Mouse (Mus musculus): Measurements from ENCODE around the gene Hdhd5. TPM values are rescaled to one million over a fixed set of nuclear protein-coding genes. Genes with fewer than 3 reads are reported as not detected.

Hdhd5 gene
- 15.6 and 16.0 TPM in 2 replicates for polyA plus RNA-seq (2016; fragmentation: Nextera tagmentation; extraction: Ambion mirVana)

DNA sequence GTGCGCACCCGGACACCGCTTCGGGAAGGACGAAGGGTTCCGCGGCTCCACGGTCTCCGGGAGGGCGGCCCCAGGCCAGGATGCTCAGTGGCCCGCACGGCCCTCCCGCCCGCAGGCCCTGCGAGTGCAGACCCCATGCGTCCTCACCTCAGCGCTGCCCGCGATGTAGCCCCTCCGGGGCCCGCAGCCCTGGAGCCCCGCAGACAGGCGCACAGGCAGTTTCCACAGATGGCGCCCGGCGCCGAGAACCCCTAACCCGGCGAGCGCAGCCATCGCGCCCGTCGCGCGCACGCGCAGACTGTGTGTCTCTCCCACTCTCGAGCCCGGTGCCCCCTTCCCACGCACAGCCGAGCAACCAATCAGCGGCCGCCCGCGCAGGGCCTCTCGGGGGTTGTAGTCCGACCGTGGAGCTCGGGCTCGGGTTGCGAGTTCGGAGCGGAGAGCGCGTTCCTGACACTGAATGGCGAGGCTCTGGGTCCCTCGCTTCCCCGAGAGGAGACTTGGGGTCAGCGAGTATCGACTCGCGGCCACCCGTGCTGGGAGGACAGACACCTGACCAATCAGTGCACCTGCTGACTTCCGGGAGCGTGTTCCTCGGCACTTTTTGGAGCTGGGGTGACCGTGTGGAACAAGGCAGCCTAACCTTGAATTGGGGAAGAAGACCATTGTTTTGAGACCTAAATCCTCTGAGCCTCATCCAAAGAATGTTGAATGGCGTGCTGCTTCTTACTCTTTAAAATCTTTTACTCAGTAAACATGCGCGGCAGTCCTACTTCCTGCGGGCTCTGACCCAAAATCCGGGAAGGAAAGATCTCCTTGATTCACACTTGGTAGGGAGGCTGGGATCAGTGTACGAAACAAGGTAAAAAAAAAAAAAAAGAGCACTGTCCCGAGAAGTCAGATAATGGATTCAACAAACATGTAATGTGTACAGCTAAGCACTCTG, at the start of gene Hdhd5:
TSS of gene Hdhd5 (minus strand) at position 300 of the 946 bp plus-strand sequence.
- H3K9ac ChIP-seq, result peak within 1 kb of the TSS; percentile 85
- peak; percentile 95 for ATAC-seq
- H3K36me3 ChIP-seq, result 0 out of 2 replicates have a peak, but pooled peaks cover 3% of the 10 kb centered on the region
- peaks cover 36% of the 10 kb centered on the region for H3K4me1 ChIP-seq
- H3K4me3 ChIP-seq, result peak within 1 kb of the TSS; percentile 86
- H3K27ac ChIP-seq, result peak within 1 kb of the TSS; percentile 67
- under 1% methylated on average over 75 of the region's 75 CpGs for WGBS (ENCODE audit: insufficient replicate concordance)
- peak within 1 kb of the TSS; percentile 84 for H3K4me2 ChIP-seq
- H3K9me3 ChIP-seq (replicated peaks), result no peaks in the 10 kb centered on the region
- no peaks in the 10 kb centered on the region for H3K27me3 ChIP-seq (replicated peaks)

DNA sequence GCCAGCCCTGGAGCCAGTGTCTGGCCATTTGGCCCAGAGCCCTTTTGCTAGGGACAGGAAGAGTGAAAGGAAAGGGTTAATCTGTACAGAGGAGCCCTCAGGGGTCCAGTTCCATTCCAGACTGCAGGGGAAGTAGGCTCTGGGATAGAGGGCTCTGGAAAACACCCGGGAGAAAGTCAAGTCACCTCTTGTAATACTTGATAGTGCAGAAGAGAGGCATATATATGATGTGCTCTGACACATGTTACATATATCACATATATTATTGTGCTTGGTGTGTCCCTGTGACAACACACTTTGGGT, 49.5 kb upstream of the Hdhd5 start:
- WGBS (ENCODE audit: insufficient replicate concordance), result 3% methylated on average over 1 of the region's 1 CpGs
- H3K9ac ChIP-seq, result peak overlapping the region; percentile 65

DNA sequence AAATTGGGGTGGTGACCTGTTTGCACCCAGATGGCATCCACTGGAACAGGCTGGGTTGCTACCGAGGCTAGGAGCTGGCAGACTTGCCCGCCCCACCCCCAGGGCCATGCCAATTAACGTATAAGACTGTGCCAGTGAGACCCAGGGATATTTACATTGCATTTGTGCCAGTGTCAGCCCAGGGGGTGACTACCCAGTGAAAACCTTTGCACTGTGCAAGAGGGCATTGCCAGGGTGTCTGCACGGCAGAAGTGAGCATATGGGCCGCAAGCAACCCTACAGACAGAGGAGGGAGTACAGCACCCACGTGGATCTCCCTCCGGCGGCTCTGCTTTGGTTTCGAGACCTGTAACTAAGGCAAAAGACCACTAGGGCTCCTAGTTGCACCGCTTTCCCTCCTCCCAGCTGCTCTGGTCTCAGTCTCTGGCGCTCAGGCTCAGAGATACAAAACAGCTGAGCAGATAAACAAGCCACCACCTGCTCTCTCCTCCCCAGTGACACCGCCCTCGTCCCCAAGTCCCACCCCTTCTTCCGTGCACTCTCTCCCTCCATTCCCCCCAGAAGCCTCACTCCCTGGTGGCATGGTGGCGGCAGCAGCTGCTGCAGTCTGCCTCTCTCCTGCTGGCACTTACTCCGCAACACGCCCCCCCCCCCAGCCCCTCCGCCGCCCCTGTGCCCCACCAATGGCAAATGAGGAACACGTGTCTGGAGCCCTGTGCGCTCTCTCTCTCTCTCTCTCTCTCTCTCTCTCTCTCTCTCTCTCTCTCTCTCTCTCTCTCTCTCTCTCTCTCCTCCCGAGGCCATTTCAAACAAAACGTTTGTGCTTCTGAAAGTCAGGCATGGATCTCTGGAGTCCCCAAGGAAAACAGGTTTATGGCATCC, 49.0 kb upstream of the Hdhd5 start:
- WGBS (ENCODE audit: insufficient replicate concordance), result 2% methylated on average over 19 of the region's 23 CpGs
- H3K27ac ChIP-seq, result peak overlapping the region; percentile 82
- H3K9ac ChIP-seq, result peak overlapping the region; percentile 65
- no peaks in the 10 kb centered on the region for H3K9me3 ChIP-seq (replicated peaks)
- peak overlapping the region; percentile 87 for H3K4me2 ChIP-seq
- peak; percentile 98 for ATAC-seq
- peaks cover 13% of the 10 kb centered on the region for H3K27me3 ChIP-seq (replicated peaks)
- peaks cover 48% of the 10 kb centered on the region for H3K4me1 ChIP-seq
- H3K4me3 ChIP-seq, result peak overlapping the region; percentile 58
- no peaks in the 10 kb centered on the region for H3K36me3 ChIP-seq

More for the DNA sequence above, 49.5 kb upstream of the Hdhd5 start:
- H3K27ac ChIP-seq, result peak overlapping the region; percentile 82
- peak overlapping the region; percentile 58 for H3K4me3 ChIP-seq
- peaks cover 13% of the 10 kb centered on the region for H3K27me3 ChIP-seq (replicated peaks)
- ATAC-seq, result no peak
- H3K9me3 ChIP-seq (replicated peaks), result no peaks in the 10 kb centered on the region
- H3K36me3 ChIP-seq, result no peaks in the 10 kb centered on the region
- H3K4me1 ChIP-seq, result peaks cover 50% of the 10 kb centered on the region
- H3K4me2 ChIP-seq, result peak overlapping the region; percentile 87

DNA sequence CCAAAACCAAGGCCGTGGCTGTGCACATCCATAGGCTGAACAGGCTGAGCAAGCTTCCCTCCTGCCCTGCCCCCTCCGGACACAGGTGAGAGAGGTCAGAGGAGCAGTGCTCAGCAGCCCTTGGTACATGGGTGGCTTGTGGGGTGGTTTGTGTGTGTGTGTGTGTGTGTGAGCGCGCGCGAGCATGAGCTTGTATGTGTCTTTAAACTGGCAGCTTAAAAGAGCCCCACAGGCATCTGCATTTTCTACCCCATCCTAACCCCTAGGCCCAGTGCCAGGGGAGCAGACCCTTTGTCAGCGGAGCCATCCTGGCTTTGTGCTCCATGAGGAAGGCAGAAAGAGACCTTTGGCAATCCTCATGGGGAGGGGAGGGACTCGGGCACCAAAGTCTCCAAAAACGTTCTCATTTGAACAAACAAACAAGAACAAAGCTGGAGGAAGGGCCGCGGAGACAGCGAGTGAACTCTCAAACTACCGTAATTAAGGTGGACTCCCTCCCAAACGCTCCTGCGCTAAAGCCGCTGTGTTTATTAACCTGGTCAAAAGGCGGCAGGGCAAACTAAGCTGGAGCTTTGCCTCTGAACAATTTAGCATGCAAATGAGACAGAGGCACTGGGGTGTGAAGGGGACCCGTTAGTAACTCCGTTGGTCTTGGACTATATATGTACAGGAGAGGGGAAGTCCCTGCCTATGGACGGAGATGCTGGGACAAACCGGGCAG, 48.2 kb upstream of the Hdhd5 start:
- Histone ChIP-seq H3K27ac (peak overlapping the region; percentile 82), H3K9me3 (replicated peaks) (no peaks in the 10 kb centered on the region), H3K27me3 (replicated peaks) (peaks cover 13% of the 10 kb centered on the region), H3K4me2 (peak overlapping the region; percentile 87), H3K9ac (peak overlapping the region; percentile 65), H3K4me1 (peaks cover 48% of the 10 kb centered on the region), H3K4me3 (peak overlapping the region; percentile 58), H3K36me3 (no peaks in the 10 kb centered on the region)
- WGBS (ENCODE audit: insufficient replicate concordance), result 16% methylated on average over 21 of the region's 21 CpGs
- ATAC-seq, result no peak

DNA sequence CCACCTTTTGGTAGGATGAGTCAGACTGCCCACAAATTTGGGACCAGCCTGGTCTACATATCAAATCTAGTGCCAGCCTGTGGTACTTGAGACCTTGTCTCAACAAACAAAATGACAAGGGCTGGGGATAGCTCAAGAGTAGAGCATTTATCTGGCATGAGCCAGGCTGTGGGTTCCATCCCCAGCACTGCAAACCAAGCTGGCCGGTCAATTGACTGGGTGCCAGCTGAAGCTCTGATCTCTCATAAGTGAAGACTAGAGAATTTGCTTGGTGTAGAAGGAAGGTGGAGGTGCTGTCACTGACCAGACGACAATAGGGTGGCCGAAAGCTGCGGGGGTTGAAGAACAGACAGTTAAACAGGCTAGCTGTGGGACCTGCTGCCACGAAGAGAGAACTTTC, 47.4 kb upstream of the Hdhd5 start:
- no peaks in the 10 kb centered on the region for H3K36me3 ChIP-seq
- H3K4me3 ChIP-seq, result no peak overlapping the region
- H3K4me2 ChIP-seq, result 0 out of 2 replicates have a peak overlapping the region, but pooled peaks have one; percentile 87
- no peak overlapping the region for H3K27ac ChIP-seq
- H3K9ac ChIP-seq, result no peak overlapping the region
- H3K4me1 ChIP-seq, result peaks cover 48% of the 10 kb centered on the region
- no peak for ATAC-seq
- peaks cover 18% of the 10 kb centered on the region for H3K27me3 ChIP-seq (replicated peaks)
- 54% methylated on average over 5 of the region's 5 CpGs for WGBS (ENCODE audit: insufficient replicate concordance)
- H3K9me3 ChIP-seq (replicated peaks), result no peaks in the 10 kb centered on the region

DNA sequence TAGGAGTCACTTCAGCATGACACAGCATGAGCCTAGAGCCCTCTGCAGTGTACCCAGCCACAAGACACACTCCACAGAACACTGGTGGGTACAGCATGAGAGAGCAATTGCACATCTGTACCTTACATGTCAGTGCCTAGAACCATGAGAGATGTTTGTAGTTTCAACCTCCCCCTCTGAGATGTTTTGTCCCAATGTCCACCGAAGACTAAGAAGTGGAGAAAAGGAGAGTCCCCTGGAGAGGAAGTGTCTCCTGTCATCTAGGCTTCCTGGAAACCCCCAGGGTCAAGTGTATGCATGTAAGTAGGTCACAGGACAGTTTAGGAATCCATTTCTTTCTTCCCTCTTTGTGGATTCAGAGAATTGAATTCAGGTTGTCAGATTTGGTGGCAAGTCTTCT, 41.3 kb upstream of the Hdhd5 start:
- no peaks in the 10 kb centered on the region for H3K36me3 ChIP-seq
- H3K4me3 ChIP-seq, result no peak overlapping the region
- H3K9ac ChIP-seq, result no peak overlapping the region
- H3K4me2 ChIP-seq, result no peak overlapping the region
- no peak for ATAC-seq
- H3K9me3 ChIP-seq (replicated peaks), result no peaks in the 10 kb centered on the region
- H3K4me1 ChIP-seq, result peaks cover 27% of the 10 kb centered on the region
- H3K27ac ChIP-seq, result no peak overlapping the region
- 13% methylated on average over 1 of the region's 1 CpGs for WGBS (ENCODE audit: insufficient replicate concordance)
- H3K27me3 ChIP-seq (replicated peaks), result peaks cover 9% of the 10 kb centered on the region; the same call in 1 of the 2 replicates

DNA sequence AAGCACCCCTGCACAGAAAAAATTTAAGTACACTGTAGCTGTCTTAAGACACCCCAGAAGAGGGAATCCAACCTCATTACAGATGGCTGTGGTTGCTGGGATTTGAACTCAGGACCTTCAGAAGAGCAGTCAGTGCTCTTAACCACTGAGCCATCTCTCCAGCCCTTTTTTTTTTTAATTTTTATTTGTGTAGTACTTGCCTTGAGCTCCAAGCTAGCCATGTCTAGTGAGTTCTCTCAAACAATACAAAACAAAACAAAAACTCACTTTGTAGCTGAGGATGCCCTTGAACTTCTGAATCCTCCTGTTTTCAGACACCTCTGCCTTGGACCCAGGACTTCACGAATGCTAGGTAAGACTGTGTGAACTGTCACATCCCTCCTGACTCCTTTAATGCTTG, 37.1 kb upstream of the Hdhd5 start:
- ATAC-seq, result no peak
- H3K4me1 ChIP-seq, result peaks cover 19% of the 10 kb centered on the region
- 59% methylated on average over 1 of the region's 1 CpGs for WGBS (ENCODE audit: insufficient replicate concordance)
- H3K36me3 ChIP-seq, result no peaks in the 10 kb centered on the region
- H3K9me3 ChIP-seq (replicated peaks), result no peaks in the 10 kb centered on the region
- no peak overlapping the region for H3K4me2 ChIP-seq
- H3K27me3 ChIP-seq (replicated peaks), result 0 out of 2 replicates have a peak, but pooled peaks cover 4% of the 10 kb centered on the region
- no peak overlapping the region for H3K4me3 ChIP-seq
- 0 out of 2 replicates have a peak overlapping the region, but pooled peaks have one; percentile 7 for H3K9ac ChIP-seq
- H3K27ac ChIP-seq, result peak overlapping the region; percentile 41; the same call in 1 of the 2 replicates

DNA sequence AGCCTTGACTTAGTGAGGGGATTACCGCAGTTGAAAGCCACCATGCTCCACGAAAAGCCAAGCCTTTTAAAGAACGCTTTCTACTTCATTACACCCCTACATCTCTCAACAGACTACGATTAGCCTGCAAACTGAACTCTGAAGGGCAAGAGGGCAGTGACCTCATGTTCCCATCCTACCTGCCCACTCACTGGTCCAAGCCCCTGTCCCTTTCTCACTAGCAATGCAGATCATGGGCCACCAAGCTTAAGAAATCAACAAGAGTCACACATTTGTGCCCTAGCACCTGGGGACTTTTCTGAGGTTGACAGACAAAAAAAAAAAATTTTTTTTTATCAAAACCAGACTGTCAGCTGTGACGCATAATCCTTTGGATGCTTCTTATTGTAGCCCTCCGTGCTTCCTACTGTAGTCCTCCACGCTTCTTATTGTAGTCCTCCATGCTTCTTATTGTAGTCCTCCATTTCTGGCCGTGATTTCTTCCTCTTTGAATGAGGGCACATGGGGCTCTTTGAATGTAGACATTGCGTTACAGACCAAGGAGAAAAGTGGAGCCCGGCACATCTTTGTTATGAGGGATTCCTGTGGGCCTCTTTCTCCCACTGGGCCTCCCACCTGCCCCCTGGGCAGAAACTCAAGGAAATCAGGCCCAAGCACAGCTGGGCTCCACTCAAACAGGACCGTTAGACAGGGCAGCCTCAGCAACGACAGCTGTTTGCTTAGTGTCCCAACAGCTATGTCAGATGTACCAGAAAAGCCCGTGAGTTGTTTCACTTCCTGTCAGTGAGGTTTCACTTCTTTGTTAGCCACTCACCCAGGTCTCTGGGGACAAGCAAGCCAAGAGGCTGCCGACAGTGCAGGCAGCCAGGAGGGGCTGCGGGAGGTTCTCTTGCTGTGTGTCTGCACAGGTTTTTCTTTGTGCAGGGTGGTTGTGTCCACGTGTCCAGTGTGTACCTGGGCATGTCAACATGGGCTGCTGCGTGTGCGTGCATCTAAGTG, 36.1 kb upstream of the Hdhd5 start:
- 63% methylated on average over 18 of the region's 18 CpGs for WGBS (ENCODE audit: insufficient replicate concordance)
- Histone ChIP-seq H3K4me3 (no peak overlapping the region), H3K9ac (no peak overlapping the region), H3K9me3 (replicated peaks) (no peaks in the 10 kb centered on the region), H3K27me3 (replicated peaks) (0 out of 2 replicates have a peak, but pooled peaks cover 4% of the 10 kb centered on the region), H3K27ac (peak overlapping the region; percentile 17; the same call in 1 of the 2 replicates), H3K4me1 (peaks cover 19% of the 10 kb centered on the region), H3K4me2 (no peak overlapping the region), H3K36me3 (no peaks in the 10 kb centered on the region)
- no peak for ATAC-seq

DNA sequence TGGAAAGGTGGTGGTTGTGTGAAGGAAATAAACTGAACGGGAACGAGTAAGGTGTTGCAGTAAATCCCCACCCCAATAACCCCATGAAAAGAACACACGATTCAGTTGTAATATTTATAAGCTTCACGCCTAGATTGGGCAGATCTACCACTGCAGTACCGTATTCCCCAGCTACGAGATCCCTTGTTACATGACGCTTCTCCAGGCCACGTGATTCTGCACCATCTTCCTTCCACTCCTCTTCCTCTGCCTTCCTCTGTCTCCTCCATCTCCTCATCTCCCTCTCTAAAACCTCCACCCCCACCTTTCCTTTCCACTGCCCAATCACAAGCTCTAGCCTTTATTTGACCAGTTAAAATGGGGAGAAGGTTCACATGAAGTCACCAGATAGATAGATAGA, 25.5 kb upstream of the Hdhd5 start:
- Histone ChIP-seq H3K36me3 (no peaks in the 10 kb centered on the region), H3K9me3 (replicated peaks) (no peaks in the 10 kb centered on the region), H3K9ac (peak overlapping the region; percentile 35; the same call in 1 of the 2 replicates), H3K4me2 (peak overlapping the region; percentile 47), H3K4me3 (no peak overlapping the region), H3K4me1 (peaks cover 35% of the 10 kb centered on the region), H3K27ac (peak overlapping the region; percentile 72), H3K27me3 (replicated peaks) (no peaks in the 10 kb centered on the region)
- 64% methylated on average over 8 of the region's 8 CpGs for WGBS (ENCODE audit: insufficient replicate concordance)
- ATAC-seq, result peak; percentile 6; the same call in 1 of the 2 replicates

DNA sequence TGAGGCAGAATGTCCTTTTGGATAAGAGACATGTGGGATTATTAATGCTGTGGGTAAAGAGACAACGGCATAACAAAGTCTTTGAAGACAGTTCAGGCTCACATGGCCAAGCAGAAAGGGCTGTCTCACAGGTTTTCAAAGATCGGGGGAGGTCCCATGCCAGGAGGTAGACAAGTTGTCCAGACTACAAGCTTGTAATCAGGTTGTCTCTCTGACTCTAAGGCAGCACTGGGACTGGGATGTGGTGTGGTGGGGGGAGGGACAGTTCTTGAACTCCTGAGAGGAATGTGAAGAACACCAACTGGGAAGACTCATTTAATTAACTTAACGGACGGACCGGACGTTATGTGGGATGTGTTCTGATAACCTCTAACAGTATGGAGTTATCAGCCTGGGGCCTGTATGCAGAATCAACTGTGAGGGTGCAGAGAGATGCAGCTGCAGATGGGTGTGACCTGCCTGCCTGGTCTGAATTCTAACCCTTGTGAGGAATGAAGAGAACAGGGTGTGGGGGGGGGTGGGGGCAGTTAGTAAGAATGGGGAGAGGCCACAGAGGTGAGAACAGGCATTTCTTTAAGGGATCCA, 25.0 kb upstream of the Hdhd5 start:
- peak overlapping the region; percentile 80 for H3K27ac ChIP-seq
- H3K27me3 ChIP-seq (replicated peaks), result no peaks in the 10 kb centered on the region
- H3K4me1 ChIP-seq, result peaks cover 37% of the 10 kb centered on the region
- peak; percentile 92 for ATAC-seq
- no peak overlapping the region for H3K4me3 ChIP-seq
- peak overlapping the region; percentile 47 for H3K4me2 ChIP-seq
- H3K9ac ChIP-seq, result peak overlapping the region; percentile 35; the same call in 1 of the 2 replicates
- 21% methylated on average over 6 of the region's 6 CpGs for WGBS (ENCODE audit: insufficient replicate concordance)
- no peaks in the 10 kb centered on the region for H3K36me3 ChIP-seq
- no peaks in the 10 kb centered on the region for H3K9me3 ChIP-seq (replicated peaks)
